Mouse (Mus musculus) olfactory bulb, adult 2 months (tissue): ENCODE results near the gene Tcf15. TPM values are rescaled to one million over a fixed set of nuclear protein-coding genes. Genes with fewer than 3 reads are reported as not detected.

Source experiments
- H3K27ac ChIP-seq: fragments of 200-500 bp; 2 replicates; pipeline ENCODE4 v1.5.1; 2012; ENCODE audit warnings: low read depth, low read length; ENCODE audit not compliant: insufficient read depth
- H3K4me1 ChIP-seq: fragments of 200-500 bp; 2 replicates; pipeline ENCODE4 v1.6.1; 2012; ENCODE audit warnings: low read length; ENCODE audit not compliant: control insufficient read depth, insufficient read depth
- H3K4me3 ChIP-seq: fragments of 200-500 bp; 2 replicates; pipeline ENCODE4 v1.5.1; 2012; ENCODE audit warnings: mild to moderate bottlenecking, low read depth, low read length, moderate library complexity; ENCODE audit not compliant: insufficient read depth
- CTCF ChIP-seq: fragments of 200-500 bp; IDR thresholded peaks from 2 replicates; pipeline ENCODE4 v1.5.1; 2012; ENCODE audit warnings: low read depth, mild to moderate bottlenecking, low read length, moderate library complexity; ENCODE audit not compliant: insufficient read depth
- POLR2A ChIP-seq: fragments of 200-500 bp; IDR thresholded peaks from 2 replicates; pipeline ENCODE4 v1.6.1; 2012; ENCODE audit warnings: mild to moderate bottlenecking, low read depth, low read length, moderate library complexity; ENCODE audit not compliant: insufficient read depth
- WGBS: fragments of 180-500 bp; shearing (Covaris S2); methylation state at CpG from one replicate; pipeline ENCODE4 v1.1.7; 2018; 5-methylcytosine and 5-hydroxymethylcytosine counted together
- polyA plus RNA-seq: library from polyadenylated mRNA; stranded (reverse); fragments of >200 nt; gene quantifications from 2 replicates; pipeline ENCODE4 v1.2.4, GENCODE M21; 2012; ENCODE audit warnings: low replicate concordance; ENCODE audit not compliant: missing spikeins, insufficient read depth, insufficient read length

Tcf15 gene
- polyA plus RNA-seq, 1 experiment: not detected

DNA sequence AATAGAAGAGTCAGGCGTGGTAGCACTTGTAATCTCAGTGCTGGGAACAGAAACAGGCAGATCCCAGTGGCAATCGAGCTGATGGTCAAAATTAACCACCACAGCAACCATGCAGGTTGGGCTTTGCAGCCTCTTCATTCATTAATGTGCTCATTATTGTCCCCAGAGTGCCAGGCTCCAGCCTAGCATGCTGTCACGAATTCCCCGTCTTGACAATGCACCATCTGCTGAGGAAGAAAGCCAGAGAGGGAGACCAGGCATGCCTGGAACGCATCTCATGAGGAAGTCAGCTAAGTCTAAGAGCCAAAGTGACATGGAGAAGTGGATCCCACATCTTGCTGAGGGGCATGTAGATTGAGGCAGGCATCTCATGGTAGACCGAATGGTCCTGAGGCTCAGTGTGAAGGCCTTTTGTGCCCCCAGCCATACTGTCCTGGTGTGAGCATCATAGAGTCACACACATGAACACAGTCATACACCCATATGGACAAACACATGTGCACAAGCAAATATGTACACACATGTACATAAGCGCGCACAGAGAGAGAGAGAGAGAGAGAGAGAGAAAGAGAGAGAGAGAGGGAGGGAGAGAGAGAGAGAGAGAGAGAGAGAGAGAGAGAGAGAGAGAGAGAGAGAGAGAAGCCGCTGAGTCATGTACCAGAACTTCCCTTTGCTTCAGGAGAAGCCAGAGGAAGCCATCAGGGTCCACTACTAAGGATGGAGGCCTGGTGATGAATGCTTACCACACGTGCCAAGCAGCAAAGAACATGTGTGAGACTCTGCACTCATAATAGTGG, 4.0 kb upstream of the Tcf15 start:
- TF ChIP-seq POLR2A: no peak
- no peak for TF ChIP-seq CTCF
- peaks cover 15% of the 10 kb centered on the region for H3K4me1 ChIP-seq
- no peak overlapping the region for H3K4me3 ChIP-seq
- H3K27ac ChIP-seq: no peak overlapping the region
- WGBS: 72% methylated on average over 10 of the region's 10 CpGs

DNA sequence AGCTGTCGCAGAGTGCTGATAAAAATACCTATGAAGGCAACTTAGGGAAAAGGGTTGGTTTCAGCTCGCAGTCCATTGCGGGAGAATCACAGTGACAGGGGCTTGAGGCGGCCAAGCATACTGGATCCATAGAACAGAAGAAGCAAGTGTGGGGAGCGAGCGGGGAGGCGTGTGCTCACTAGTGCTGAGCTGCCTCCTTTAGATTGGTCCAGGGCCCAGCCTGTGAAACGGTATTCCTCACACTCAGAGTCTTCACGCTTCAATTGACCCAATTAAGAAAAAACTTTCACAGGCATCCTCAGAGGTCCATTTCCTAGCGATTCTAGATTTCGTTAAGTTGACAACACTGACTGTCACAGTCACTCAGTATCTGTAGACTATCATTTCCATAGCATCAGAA, 2.4 kb upstream of the Tcf15 start:
- Histone ChIP-seq H3K27ac (no peak overlapping the region), H3K4me1 (peaks cover 15% of the 10 kb centered on the region), H3K4me3 (no peak overlapping the region)
- TF ChIP-seq POLR2A (no peak), CTCF (no peak)
- WGBS: 49% methylated on average over 11 of the region's 11 CpGs

GRCm38 (mm10) chr2:152141491-152141890, 1.9 kb upstream of the Tcf15 start:
- 68% methylated on average over 1 of the region's 1 CpGs for WGBS
- TF ChIP-seq CTCF (no peak), POLR2A (no peak)

GRCm38 (mm10) chr2:152142046-152142445, 1.3 kb upstream of the Tcf15 start:
- TF ChIP-seq CTCF: no peak
- no peak for TF ChIP-seq POLR2A
- WGBS: 43% methylated on average over 13 of the region's 13 CpGs
- H3K4me1 ChIP-seq: peaks cover 15% of the 10 kb centered on the region
- peak overlapping the region; percentile 23 for H3K4me3 ChIP-seq
- H3K27ac ChIP-seq: no peak overlapping the region

More at GRCm38 (mm10) chr2:152141491-152141890, 1.9 kb upstream of the Tcf15 start:
- Histone ChIP-seq H3K4me1 (peaks cover 15% of the 10 kb centered on the region), H3K4me3 (no peak overlapping the region), H3K27ac (no peak overlapping the region)

- 29% methylated on average over 11 of the region's 11 CpGs for WGBS
- Histone ChIP-seq H3K27ac (no peak overlapping the region), H3K4me3 (no peak overlapping the region), H3K4me1 (peaks cover 15% of the 10 kb centered on the region)
- no peak for TF ChIP-seq POLR2A
- no peak for TF ChIP-seq CTCF
Measured at GRCm38 (mm10) chr2:152142571-152142970, 790 bp upstream of the Tcf15 start.

- TF ChIP-seq CTCF (no peak), POLR2A (no peak)
- Histone ChIP-seq H3K4me3 (peak overlapping the region; percentile 51), H3K27ac (no peak overlapping the region), H3K4me1 (peaks cover 15% of the 10 kb centered on the region)
- WGBS: 36% methylated on average over 9 of the region's 9 CpGs
Measured at GRCm38 (mm10) chr2:152144158-152144450, 743 bp downstream of the Tcf15 start.

DNA sequence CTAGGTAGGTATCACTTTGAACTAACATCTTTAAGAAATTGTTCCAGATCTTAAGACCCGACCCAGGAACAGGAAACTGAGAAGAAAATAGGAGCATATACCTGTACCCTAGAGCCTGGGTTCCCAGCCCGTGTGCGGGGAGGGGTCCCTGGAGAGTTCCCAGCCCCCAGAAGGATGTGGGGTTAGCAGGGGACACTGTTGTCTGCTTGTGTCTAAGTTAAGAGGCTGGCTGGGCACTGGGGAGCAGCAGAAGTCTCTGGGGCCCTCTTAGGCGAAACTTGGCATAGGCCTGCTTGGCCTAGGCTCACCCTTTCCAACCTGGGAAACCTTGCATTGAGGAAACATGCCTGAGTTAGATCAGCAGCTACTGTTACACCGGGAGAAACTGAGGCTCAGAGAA, 1.1 kb downstream of the Tcf15 start:
- TF ChIP-seq POLR2A: no peak
- TF ChIP-seq CTCF: no peak
- WGBS: 85% methylated on average over 5 of the region's 5 CpGs
- Histone ChIP-seq H3K4me3 (no peak overlapping the region), H3K27ac (no peak overlapping the region), H3K4me1 (peaks cover 15% of the 10 kb centered on the region)

GRCm38 (mm10) chr2:152145711-152146110, 2.4 kb downstream of the Tcf15 start:
- TF ChIP-seq POLR2A: no peak
- TF ChIP-seq CTCF: no peak
- no peak overlapping the region for H3K27ac ChIP-seq
- H3K4me1 ChIP-seq: peaks cover 15% of the 10 kb centered on the region
- H3K4me3 ChIP-seq: no peak overlapping the region
- 84% methylated on average over 2 of the region's 2 CpGs for WGBS

DNA sequence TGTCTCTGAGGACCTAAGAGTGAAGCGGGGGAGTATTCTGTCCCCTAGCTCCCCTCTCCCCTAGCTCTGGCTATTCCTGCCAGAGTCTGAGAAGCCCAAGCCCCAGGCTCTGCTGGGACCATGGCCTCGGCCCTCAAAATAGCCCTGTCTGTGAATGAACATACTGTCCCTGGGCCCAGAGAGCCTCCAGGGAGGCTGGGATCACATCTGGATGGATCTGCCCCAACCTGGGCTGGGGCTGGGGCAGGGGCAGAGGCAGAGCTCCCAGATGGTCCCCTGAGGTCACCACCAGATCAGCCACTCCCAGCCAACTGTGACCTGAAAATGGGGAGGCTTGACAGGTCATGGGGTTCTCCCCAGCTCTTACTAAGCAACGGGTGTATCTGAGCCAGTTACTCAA, 3.7 kb downstream of the Tcf15 start:
- WGBS: 80% methylated on average over 3 of the region's 3 CpGs
- H3K4me3 ChIP-seq: no peak overlapping the region
- TF ChIP-seq CTCF: no peak
- H3K4me1 ChIP-seq: peaks cover 11% of the 10 kb centered on the region
- H3K27ac ChIP-seq: no peak overlapping the region

- peaks cover 4% of the 10 kb centered on the region for H3K4me1 ChIP-seq
- WGBS: 91% methylated on average over 9 of the region's 9 CpGs
- TF ChIP-seq POLR2A (no peak), CTCF (no peak)
- H3K4me3 ChIP-seq: no peak overlapping the region
- no peak overlapping the region for H3K27ac ChIP-seq
Measured at GRCm38 (mm10) chr2:152148675-152149074, 5.3 kb downstream of the Tcf15 start.
